Mouse (Mus musculus) adrenal gland, adult 8-10 months (tissue): ENCODE data around the gene Gas2. TPM values are rescaled to one million over a fixed set of nuclear protein-coding genes. Genes with fewer than 3 reads are reported as not detected.

Source experiments
- total RNA-seq, 4 experiments: library from RNA; stranded (reverse); gene quantifications; 2 replicates each; pipeline ENCODE4 v1.2.4; 2022

The Gas2 gene
- total RNA-seq, 4 experiments from 2014 or later: 45.7 to 85.5 (median 58.7) TPM

Other genes starting within 250 kb of the Gas2 start
- gene Slc17a6, start 240.0 kb upstream of the Gas2 start, total RNA-seq: 1 to 10 TPM; 2.0 to 3.2 (median 2.7) TPM
- gene Fancf, start 252 bp downstream of the Gas2 start, total RNA-seq: 10 to 100 TPM; 10.5 to 16.5 (median 13.5) TPM
- 10 to 100 TPM; 22.4 to 38.3 (median 30.2) TPM for gene Svip, start 144.0 kb downstream of the Gas2 start, total RNA-seq
- gene 1700015G11Rik, start 153.7 kb downstream of the Gas2 start, total RNA-seq: not detected